Mouse (Mus musculus): ENCODE measurements around the gene Mbd5.

DNA sequence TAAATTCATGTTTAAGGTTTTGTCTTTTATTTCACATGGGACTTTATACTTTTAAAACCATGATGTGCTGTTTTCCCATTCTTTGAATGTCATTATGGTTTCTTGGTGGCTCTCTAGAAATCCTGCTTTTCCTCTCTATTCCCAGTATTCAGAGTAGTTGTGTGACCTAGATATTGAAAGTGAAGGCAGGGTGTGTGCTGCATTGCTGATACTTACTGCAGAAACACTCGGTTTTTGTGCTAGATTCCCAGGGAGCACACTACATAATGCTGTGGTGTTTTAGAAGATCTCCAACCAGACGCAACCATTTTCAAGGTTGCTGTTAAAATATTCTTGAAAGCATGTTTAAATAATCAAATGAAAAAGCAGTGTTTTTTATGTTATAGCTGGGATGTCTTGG lies 241.7 kb downstream of the Mbd5 start:
- TF ChIP-seq TAL1 (IDR thresholded peaks at IDR 0.05; ENCODE audit: low read length), result no peak
- TF ChIP-seq ETS1 (IDR thresholded peaks at IDR 0.05; ENCODE audit: low read depth, low read length), result no peak
- no peak for TF ChIP-seq HCFC1 (IDR thresholded peaks at IDR 0.05; ENCODE audit: low read depth, low read length)
- TF ChIP-seq POLR2AphosphoS5 (IDR thresholded peaks at IDR 0.05; ENCODE audit: borderline replicate concordance, low read depth, low read length), result no peak
- TF ChIP-seq CTCF (IDR thresholded peaks at IDR 0.05 in 2 of 3, conservative IDR thresholded peaks at IDR 0.05 in 1 of 3; ENCODE audit: control insufficient read depth in 1 of 3, insufficient read depth in 1 of 3, low read depth in 2 of 3, low read length in 3 of 3, poor library complexity in 1 of 3, severe bottlenecking in 1 of 3), result no peak
- TF ChIP-seq POLR2A (IDR thresholded peaks at IDR 0.05; ENCODE audit: control insufficient read depth in 1 of 2, insufficient read depth in 1 of 2, low read depth in 1 of 2, low read length in 2 of 2, poor library complexity in 1 of 2), result no peak
- TF ChIP-seq E2F4 (IDR thresholded peaks at IDR 0.05; ENCODE audit: borderline replicate concordance, low read depth, low read length), result no peak
- TF ChIP-seq SMC3 (IDR thresholded peaks at IDR 0.05; ENCODE audit: low read depth, low read length), result no peak
- TF ChIP-seq ZMIZ1 (IDR thresholded peaks at IDR 0.05; ENCODE audit: low read depth, low read length), result no peak
- TF ChIP-seq SIN3A (IDR thresholded peaks at IDR 0.05; ENCODE audit: low read length), result no peak
- TF ChIP-seq USF1 (IDR thresholded peaks at IDR 0.05; ENCODE audit: low read depth, low read length), result no peak
